Mouse (Mus musculus) lung, embryonic 14.5 days (tissue): Measurements from ENCODE around the gene Erc2. TPM values are rescaled to one million over a fixed set of nuclear protein-coding genes. Genes with fewer than 3 reads are reported as not detected.
A peak's percentile ranks its signal among the peaks of the same experiment; 100 is the strongest.

Experiments
- ATAC-seq: fragments of 200-750 bp; cut with Nextera tagmentation; 2 replicates; pipeline ENCODE4 v1.8.0; 2017; ENCODE audit warnings: mild to moderate bottlenecking, moderate TSS enrichment, moderate library complexity; ENCODE audit not compliant: insufficient read depth
- DNase-seq: peaks from one replicate; pipeline ENCODE4 v3.0.0-alpha.2; 2015
- H3K27ac ChIP-seq: fragments of 300-500 bp; sonication (generic); 2 replicates; pipeline ENCODE4 v1.5.1; 2014; ENCODE audit warnings: low read depth, mild to moderate bottlenecking, moderate library complexity
- H3K27me3 ChIP-seq: fragments of 300-500 bp; sonication (generic); 2 replicates; pipeline ENCODE4 v1.6.1; 2014; ENCODE audit warnings: low read length, control low read depth; ENCODE audit not compliant: insufficient read depth
- H3K36me3 ChIP-seq: fragments of 300-500 bp; sonication (generic); 2 replicates; pipeline ENCODE4 v1.6.1; 2014; ENCODE audit warnings: control low read depth; ENCODE audit not compliant: insufficient read depth
- H3K4me1 ChIP-seq: fragments of 300-500 bp; sonication (generic); 2 replicates; pipeline ENCODE4 v1.6.1; 2014; ENCODE audit warnings: antibody characterized with exemption, control low read depth; ENCODE audit not compliant: insufficient read depth
- H3K4me2 ChIP-seq: fragments of 300-500 bp; sonication (generic); 2 replicates; pipeline ENCODE4 v1.6.1; 2014; ENCODE audit warnings: mild to moderate bottlenecking
- H3K4me3 ChIP-seq: fragments of 300-500 bp; sonication (generic); 2 replicates; pipeline ENCODE4 v1.5.1; 2014; ENCODE audit warnings: low read depth, low read length
- H3K9ac ChIP-seq: fragments of 300-500 bp; sonication (generic); 2 replicates; pipeline ENCODE4 v1.6.1; 2014
- H3K9me3 ChIP-seq: fragments of 300-500 bp; sonication (generic); 2 replicates; pipeline ENCODE4 v1.6.1; 2016; ENCODE audit warnings: low read depth, low read length, control low read depth
- CTCF ChIP-seq: IDR thresholded peaks from 2 replicates; pipeline ENCODE4 v1.5.1; 2016; ENCODE audit warnings: antibody characterized with exemption, low read depth
- WGBS: fragments of 180-500 bp; shearing (Covaris S2); extraction: QIAGEN DNeasy Blood & Tissue Kit; methylation state at CpG from one replicate; pipeline ENCODE4 v1.1.7; 2014; 5-methylcytosine and 5-hydroxymethylcytosine counted together
- polyA plus RNA-seq: library from polyadenylated mRNA; unstranded; fragments of >200 nt; fragmentation: Nextera tagmentation; extraction: Ambion mirVana; gene quantifications from 2 replicates; pipeline ENCODE4 v1.2.1, GENCODE M21; 2014

Gene Erc2
- polyA plus RNA-seq, 1 experiment from 2014 or later = 2.1 TPM

DNA sequence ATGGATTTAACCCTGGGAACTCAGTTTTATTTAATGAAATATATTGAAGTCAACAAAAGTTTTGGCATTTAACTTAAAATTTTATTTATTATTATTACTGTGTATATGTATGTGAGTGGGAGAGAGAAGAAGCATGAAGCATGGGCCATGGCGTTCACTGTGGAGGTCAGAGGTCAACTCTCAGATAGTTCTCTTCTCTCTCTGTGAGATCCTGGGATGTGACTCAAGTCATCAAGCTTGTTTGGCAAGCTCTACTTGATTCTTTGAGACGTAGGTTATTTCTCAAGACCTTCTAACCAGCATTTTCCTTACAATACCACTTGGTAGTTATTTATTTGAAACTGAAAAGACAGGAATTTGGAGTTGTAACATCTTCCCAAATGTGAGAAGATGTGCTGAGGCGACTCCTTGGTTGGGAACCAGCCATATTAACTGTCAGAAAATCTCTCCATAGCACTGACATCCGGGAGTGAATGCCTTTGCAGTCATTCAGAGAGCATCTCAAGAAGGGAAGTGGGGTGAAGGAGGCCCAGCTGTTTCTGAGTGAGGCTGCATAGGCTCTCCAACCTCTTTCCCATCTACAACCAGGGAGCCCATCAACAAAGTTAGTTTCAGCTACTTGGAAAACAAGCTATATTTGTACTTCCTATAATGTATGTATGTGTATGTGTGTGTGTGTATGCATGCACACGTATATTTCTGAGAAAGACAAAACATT lies 299.6 kb downstream of the Erc2 start:
- no peak overlapping the region for H3K27ac ChIP-seq
- no peak for TF ChIP-seq CTCF
- no peaks in the 10 kb centered on the region for H3K36me3 ChIP-seq
- no peak; the same call in 1 of the 2 replicates for ATAC-seq
- H3K4me3 ChIP-seq = no peak overlapping the region
- H3K4me2 ChIP-seq = no peak overlapping the region
- H3K4me1 ChIP-seq = no peaks in the 10 kb centered on the region
- WGBS = 51% methylated on average over 5 of the region's 5 CpGs
- no peaks in the 10 kb centered on the region for H3K9me3 ChIP-seq
- H3K27me3 ChIP-seq = no peaks in the 10 kb centered on the region
- no peak overlapping the region for H3K9ac ChIP-seq
- DNase-seq = peak; percentile 47

GRCm38 (mm10) chr14:27927369-27927768 lies 305.1 kb downstream of the Erc2 start:
- H3K4me2 ChIP-seq = no peak overlapping the region
- H3K27ac ChIP-seq = no peak overlapping the region
- no peak for ATAC-seq
- no peaks in the 10 kb centered on the region for H3K4me1 ChIP-seq
- H3K9me3 ChIP-seq = no peaks in the 10 kb centered on the region
- H3K9ac ChIP-seq = no peak overlapping the region
- H3K36me3 ChIP-seq = no peaks in the 10 kb centered on the region
- no peak for TF ChIP-seq CTCF
- 92% methylated on average over 3 of the region's 3 CpGs for WGBS
- no peak for DNase-seq
- H3K4me3 ChIP-seq = no peak overlapping the region
- H3K27me3 ChIP-seq = no peaks in the 10 kb centered on the region

GRCm38 (mm10) chr14:27933533-27933932 lies 311.3 kb downstream of the Erc2 start:
- no peaks in the 10 kb centered on the region for H3K4me1 ChIP-seq
- DNase-seq = no peak
- H3K27ac ChIP-seq = no peak overlapping the region
- H3K4me2 ChIP-seq = no peak overlapping the region
- TF ChIP-seq CTCF = no peak
- H3K4me3 ChIP-seq = no peak overlapping the region
- no peaks in the 10 kb centered on the region for H3K36me3 ChIP-seq
- no peak for ATAC-seq
- 72% methylated on average over 1 of the region's 1 CpGs for WGBS
- H3K9ac ChIP-seq = no peak overlapping the region
- H3K27me3 ChIP-seq = no peaks in the 10 kb centered on the region
- H3K9me3 ChIP-seq = no peaks in the 10 kb centered on the region

DNA sequence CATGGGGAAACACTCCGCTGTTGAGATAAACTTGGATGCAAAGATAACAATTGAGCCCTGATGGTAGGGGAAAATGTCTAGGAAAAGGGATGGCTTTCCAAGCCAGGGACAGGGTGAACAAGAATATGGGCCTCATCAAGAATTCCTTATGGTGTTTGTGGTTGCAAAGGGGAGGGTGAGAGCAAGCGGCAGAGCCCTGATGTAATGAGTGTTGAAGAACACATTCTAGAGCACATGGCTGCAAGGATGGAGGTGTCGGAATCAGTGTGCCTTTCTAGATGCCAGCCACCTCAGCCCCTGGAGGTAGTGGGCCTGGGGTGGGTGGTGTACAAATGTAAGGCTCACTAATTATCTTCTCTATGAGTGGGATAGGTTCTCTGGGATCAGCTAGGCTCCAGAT lies 313.5 kb downstream of the Erc2 start:
- Histone ChIP-seq H3K4me3 (no peak overlapping the region), H3K27ac (no peak overlapping the region), H3K36me3 (no peaks in the 10 kb centered on the region), H3K4me1 (no peaks in the 10 kb centered on the region), H3K9ac (no peak overlapping the region), H3K4me2 (no peak overlapping the region), H3K9me3 (no peaks in the 10 kb centered on the region), H3K27me3 (no peaks in the 10 kb centered on the region)
- ATAC-seq = no peak
- DNase-seq = no peak
- no peak for TF ChIP-seq CTCF
- WGBS = 79% methylated on average over 3 of the region's 3 CpGs

DNA sequence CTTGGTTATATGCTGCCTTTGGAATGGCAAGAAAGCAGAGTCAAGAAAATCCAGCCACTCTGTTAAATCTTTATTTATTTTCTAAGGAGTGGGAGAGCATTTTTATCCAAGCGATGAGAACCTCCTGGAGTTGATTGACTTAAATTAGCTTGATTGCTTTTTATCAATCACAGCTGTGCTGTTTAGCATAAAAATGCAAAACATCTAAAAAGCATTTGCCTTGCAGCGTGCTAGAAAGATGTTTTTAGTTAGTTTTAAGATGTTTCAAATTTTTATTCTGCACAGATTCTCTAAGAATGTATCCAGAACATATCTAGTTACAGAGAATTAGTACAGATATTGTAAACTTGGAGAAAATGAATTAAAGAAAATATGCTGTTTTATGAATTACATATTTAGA lies 315.7 kb downstream of the Erc2 start:
- DNase-seq (no peak), ATAC-seq (no peak)
- Histone ChIP-seq H3K27ac (no peak overlapping the region), H3K27me3 (no peaks in the 10 kb centered on the region), H3K4me2 (no peak overlapping the region), H3K36me3 (no peaks in the 10 kb centered on the region), H3K9ac (no peak overlapping the region), H3K4me3 (no peak overlapping the region), H3K9me3 (no peaks in the 10 kb centered on the region), H3K4me1 (no peaks in the 10 kb centered on the region)
- WGBS = 57% methylated on average over 2 of the region's 2 CpGs
- TF ChIP-seq CTCF = no peak

DNA sequence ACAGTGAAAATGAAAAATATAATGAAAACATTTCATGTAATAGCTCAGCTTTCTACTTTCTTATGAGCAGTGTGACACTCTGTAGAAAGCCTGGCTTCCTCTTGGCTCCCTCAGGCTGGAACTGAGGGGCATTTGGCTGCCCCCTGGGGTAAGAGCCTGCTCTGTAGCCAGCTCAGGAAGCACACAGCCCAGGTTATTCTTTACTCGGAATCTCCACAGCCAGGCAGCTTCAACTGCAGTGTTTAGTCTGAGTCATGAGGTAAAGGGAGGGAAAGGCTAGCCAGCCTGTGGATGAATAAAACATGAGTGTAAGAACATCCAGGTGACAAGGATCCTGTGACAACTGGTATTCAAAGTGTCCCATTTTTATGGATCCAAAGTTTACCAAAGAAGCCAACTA lies 323.0 kb downstream of the Erc2 start:
- no peaks in the 10 kb centered on the region for H3K9me3 ChIP-seq
- no peak for TF ChIP-seq CTCF
- no peak for DNase-seq
- H3K9ac ChIP-seq = no peak overlapping the region
- H3K4me3 ChIP-seq = no peak overlapping the region
- H3K4me1 ChIP-seq = no peaks in the 10 kb centered on the region
- H3K4me2 ChIP-seq = no peak overlapping the region
- no peaks in the 10 kb centered on the region for H3K27me3 ChIP-seq
- no peaks in the 10 kb centered on the region for H3K36me3 ChIP-seq
- no peak for ATAC-seq
- no peak overlapping the region for H3K27ac ChIP-seq
- WGBS = 24% methylated on average over 1 of the region's 1 CpGs

- no peak overlapping the region for H3K4me3 ChIP-seq
- no peaks in the 10 kb centered on the region for H3K36me3 ChIP-seq
- H3K9me3 ChIP-seq = no peaks in the 10 kb centered on the region
- no peak overlapping the region for H3K9ac ChIP-seq
- ATAC-seq (no peak), DNase-seq (no peak)
- no peaks in the 10 kb centered on the region for H3K27me3 ChIP-seq
- H3K4me1 ChIP-seq = no peaks in the 10 kb centered on the region
- H3K4me2 ChIP-seq = no peak overlapping the region
- H3K27ac ChIP-seq = no peak overlapping the region
- TF ChIP-seq CTCF = no peak
- 72% methylated on average over 5 of the region's 5 CpGs for WGBS
These were observed 324.0 kb downstream of the Erc2 start for GRCm38 (mm10) chr14:27946211-27946610.
